Mouse (Mus musculus) WW6 (cell line): ENCODE measurements around the gene Ttc13.

Experiments used
- DNase-seq: peaks from one replicate; pipeline ENCODE4 v3.0.0-alpha.2; 2013; ENCODE audit warnings: low read depth, low spot score

Ttc13 gene

DNA sequence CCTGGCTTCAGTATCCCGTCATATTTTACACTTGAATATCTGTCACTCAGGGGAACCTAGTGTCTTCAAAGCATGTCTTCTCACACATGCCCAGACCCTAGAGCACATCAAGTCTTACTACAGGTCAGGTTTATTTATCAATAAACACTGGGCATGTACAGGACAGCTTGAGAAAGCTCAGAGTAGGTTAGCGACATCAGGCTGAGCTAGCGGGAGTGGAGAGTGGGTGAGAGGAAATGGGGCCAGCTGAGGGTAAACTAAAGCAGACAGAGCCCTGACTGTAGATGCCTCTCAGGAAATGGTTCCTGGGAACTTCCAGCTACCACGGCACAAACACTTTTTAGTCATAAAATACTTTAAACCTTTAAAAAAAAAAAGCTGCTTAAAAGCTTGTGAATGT lies 18.3 kb downstream of the Ttc13 start:
- DNase-seq: no peak

- no peak for DNase-seq
Observed at GRCm38 (mm10) chr8:124702183-124702582, 19.6 kb downstream of the Ttc13 start.

DNA sequence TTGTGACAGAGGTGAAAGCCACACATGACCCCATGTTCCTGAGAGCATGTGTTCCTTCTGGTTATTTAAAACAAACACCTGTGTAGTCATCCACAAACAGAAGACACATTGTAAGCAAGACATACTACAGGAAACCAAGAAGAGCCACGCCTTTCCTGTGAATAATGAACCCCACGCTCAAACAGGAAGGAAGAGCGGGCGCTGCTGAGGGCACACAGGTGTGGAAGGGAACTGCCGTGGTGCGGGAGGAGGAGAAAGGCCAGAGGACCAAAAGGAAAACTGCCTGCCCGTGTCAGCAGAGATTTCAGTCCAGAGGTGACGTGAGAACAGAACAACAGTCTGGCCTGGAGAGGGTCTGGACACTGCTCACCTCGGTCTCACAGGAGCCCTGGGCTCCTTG lies 20.8 kb downstream of the Ttc13 start:
- DNase-seq: no peak

- DNase-seq: no peak
Observed at GRCm38 (mm10) chr8:124700271-124700670, 21.5 kb downstream of the Ttc13 start.

DNA sequence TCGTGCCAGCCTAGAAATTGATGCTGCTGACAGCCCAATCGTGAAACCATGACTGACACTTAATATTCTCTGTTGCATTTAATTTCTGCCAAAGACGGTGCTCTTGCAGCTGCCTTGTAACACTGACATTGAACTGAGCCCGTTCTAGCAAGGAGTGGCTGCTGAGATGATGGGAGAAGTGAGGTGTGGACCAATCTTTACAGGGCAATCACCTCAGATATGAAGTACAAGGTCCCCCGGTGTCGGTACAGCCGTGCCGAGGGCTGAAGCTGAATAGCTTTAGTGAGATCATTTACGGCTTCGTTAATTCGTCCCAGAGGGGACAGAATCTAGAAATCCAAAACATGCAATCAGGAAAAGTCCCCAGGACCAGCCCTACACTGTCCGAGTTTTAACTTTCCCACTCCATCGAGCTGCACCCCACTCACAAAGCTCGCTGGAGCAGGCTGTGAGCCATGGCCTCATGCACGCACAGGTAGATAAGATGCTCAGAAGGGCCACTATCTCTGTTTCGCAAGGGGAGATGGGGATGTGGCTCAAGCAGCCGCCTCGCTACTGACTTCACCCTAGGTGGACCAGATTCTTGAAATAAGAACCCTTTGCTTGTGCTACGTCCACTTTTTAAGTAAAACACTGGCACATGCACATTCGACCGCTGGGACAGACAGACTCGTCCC lies 26.2 kb downstream of the Ttc13 start:
- no peak for DNase-seq

DNA sequence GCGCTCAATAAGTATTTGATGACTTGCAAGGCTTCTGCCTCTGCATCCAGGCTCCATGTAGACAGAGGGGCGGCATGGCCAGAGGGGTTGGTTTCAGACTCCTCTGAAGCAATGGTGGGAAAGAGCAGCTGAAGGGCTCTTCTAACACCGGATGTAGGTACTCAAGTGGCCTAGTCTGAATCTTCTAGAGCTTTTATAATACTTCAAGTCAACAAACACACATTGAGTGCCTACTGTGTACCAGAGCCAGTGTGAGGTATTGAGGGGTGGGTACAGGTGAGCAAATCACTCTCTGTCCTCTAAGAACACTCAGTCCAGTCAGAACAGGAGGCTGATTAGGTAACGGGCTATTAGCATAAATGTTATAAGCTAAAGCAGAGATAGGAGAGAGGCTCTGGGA lies 30.1 kb downstream of the Ttc13 start:
- DNase-seq: no peak

DNA sequence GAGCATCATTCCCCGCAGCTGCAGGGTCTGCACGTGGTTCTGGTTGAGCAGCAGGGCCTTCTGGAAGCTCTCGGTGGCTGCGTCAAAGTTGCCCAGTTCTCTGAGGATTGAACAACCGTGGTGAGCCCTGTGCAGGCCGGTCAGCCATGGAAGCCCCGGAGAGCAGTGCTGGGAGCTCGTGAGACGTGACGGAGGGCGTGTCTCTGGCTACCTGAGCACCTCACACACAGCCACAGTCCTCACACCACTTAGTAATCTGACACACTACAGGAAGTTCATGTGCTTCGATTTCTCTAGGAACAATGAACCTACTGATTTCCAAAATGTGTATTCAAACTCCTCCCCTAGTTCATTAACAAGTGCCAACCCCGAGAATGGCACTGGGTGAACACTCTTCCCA lies 32.9 kb downstream of the Ttc13 start:
- no peak for DNase-seq

- no peak for DNase-seq
Observed at GRCm38 (mm10) chr8:124682218-124682617, 39.6 kb downstream of the Ttc13 start.

GRCm38 (mm10) chr8:124681792-124682157 lies 40.0 kb downstream of the Ttc13 start:
- no peak for DNase-seq

DNA sequence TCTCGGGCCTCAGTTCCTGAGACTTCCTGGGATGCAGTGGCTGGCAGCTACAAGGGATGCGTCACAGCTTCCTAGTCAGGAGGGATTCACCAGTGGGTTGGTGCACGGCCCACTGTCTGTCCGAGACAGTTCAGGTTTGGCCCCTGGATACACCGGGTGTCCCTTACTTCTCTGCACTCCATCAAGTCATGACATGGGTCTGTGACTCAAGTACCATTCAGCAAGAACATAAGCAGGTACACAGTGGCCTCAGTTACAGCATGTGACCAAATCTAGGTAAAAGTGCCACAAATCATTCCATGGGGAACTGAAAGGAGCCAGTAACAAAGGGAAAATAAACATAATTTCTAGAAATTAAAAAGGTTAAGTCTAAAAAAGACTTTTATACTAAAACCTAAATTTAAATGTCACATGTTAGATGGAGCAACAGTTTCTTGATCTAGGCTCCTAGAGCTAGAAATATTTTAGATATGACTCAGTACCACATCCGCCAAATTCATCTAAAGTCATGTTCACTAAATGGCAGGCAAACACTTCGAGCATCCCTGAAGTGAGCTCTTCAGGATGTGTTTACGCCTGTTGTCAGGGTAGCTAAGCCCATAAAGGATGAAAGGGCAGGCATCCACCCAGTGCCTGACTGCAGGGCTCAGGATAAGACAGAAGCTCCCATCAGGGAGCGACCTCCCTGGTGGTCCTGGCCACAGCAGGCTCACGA lies 40.5 kb downstream of the Ttc13 start:
- DNase-seq: no peak

DNA sequence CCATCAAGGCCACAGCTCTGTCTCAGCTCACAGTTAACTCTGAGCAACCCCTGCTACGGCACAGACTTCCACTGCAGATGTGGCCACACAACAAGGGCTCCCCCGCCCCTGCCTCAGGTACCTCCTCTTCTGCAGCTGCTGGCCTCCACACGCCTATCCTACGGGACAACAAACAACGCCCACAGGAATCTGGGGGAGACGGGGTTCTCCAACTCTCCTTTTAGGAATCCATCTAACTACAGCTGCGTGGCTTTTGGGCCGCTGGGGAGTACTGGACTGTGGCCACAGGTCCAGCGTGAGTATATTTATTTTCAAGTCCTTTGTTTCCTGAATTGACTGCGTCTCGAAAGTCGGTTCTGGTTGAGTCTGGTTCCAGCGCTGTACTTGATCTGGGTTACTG lies 43.5 kb downstream of the Ttc13 start:
- DNase-seq: no peak

DNA sequence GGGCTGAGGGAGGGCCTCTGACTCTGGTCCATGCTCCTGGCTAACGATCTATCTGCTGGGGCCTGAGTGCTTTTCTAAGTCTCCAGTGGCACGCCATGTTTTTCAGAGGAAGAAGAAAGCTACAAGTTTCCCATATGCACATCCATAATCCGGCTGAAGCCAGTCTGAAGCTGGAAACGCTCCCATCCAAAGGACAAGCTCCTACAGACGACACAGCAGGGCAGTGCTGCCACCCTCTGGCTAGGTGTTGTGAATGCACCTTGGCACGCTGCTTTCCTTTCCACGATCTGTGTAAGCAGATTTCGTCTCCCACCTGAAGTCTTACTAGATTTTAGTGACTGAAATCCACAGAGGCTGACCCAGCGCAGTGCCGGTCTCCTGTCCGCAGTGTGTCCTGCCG lies 44.3 kb downstream of the Ttc13 start:
- DNase-seq: peak; percentile 76

DNA sequence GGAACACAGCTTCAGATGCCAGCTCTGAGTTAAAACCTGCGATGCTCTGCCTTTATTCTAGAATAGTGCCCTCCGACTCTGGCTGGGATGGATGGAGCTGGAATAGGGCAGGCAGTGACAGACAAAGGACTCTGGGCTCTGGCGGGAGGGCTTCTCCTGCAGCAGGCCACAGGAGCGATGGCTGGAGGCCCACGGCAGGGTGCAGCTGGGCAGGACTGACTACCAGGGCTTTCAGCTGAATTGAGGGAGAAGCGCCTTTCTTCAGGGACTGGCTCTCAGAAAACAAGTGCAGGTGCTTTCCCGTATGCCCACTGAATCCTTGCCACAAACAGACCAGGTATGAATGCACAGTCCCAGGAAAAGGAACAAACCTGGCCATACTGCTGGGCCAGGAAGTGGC lies 44.7 kb downstream of the Ttc13 start:
- DNase-seq: no peak

- no peak for DNase-seq
Observed at GRCm38 (mm10) chr8:124676661-124677060, 45.1 kb downstream of the Ttc13 start.

GRCm38 (mm10) chr8:124672345-124672744 lies 49.4 kb downstream of the Ttc13 start:
- DNase-seq: no peak

- no peak for DNase-seq
Observed at GRCm38 (mm10) chr8:124668798-124669197, 53.0 kb downstream of the Ttc13 start.

DNA sequence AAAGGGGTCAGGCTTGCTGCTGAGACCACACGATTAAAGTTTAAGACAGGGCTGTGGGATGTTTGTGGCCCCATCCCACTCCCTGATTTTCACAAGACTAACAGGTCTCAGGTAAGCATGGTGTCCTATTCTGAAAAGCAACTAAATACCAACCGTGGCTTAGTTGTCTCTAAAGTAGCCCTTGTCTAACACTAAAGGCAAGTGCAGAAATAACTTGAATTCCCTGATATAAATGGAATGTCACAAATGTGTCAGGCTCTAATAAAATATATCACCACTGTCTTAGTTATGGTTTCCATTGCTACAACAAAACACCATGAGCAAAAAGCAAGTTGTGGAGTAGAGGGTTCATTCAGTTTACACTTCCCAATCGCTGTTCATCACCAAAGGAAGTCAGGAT lies 57.4 kb downstream of the Ttc13 start:
- no peak for DNase-seq

- no peak for DNase-seq
Observed at GRCm38 (mm10) chr8:124663874-124664230, 57.9 kb downstream of the Ttc13 start.

DNA sequence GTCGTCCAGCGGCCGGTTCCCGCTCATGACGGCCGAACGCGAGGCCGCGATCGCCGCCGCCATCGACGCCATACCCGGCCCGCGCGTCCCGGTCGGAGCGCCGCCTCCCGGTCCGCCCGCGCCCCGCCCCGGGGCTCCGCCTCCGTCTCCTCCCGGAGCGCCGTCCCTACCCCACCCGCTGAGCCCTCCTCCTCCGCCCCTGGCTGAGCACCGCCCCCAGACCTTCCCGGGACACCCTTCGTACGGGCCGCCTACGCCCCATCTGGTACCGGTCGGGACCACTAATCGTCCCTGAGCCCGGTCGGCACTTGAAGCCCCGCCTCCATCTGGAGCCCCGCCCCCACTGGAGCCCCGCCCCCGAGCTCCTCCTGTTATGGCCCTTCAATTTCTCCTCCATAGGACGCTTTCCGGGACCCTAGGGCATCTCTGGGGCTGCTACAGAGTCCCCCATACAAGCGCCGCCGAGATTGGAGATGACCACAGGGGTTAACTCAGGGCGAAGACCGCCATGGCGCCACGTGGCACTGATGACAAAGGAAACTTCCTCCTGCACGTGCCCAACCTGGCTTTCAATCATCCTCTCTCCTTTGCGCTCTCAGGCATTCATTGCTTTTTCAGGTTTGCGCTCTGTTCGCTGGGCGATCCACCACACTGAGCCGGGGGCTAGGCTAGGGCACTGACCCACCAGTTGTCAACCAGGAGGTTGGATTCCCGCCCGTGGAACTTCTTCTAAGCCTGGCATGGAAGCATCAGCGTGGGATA lies 58.5 kb downstream of the Ttc13 start, which contains the start of gene 2310022B05Rik:
Gene 2310022B05Rik, minus strand, starts transcription at position 258 of the 762 bp plus-strand sequence.
- DNase-seq: peak; percentile 49

DNA sequence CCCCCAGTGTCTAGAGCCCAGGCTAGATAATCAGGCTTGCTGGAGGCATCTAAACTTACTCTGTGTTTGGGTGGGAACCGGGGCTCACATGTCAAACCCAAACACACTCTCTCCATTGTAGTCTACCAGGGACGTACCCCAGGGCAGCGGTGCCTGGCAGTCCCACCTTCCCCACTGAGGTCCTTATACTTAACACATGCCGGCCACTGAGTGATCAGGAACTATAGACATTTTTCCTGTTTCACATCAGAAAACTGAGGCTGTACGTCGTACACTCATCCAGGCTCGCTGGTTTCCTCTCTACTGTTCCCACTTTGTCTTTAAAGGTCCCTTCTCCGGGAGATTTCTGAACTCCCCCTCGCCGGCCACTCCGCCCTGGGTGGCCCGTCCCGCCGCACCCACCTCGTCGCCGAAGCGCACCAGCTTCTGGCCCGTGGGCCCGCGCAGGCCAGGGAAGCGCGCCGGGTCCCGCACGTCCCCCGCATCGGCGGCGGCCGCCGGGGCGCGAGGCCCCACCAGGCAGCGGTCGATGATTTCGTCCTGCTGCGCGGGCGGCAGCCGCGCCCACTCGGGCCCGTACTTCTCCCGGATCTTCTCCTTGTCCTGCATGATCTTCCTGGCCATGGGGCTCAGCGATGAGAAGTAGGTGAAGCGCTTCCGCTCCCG lies 59.2 kb downstream of the Ttc13 start:
- DNase-seq: no peak

DNA sequence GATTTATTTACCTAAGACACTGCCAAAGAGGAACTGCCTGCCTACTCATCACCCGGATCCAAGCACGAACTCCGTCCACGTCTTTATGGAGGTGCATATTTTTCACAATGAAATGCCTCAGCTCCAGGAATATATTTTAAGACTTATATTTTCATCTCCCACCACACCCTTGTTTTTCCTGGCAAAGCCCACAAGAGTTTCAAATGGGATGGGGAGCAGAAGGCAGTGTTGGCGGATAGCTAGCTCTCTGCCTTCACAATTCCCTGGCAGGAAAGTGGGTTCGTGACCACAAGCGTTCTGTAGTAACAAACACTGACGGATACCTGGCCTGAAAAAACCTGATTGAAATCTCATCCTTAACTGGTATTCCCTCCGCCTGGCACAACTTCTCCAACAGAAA lies 60.0 kb downstream of the Ttc13 start:
- no peak for DNase-seq

GRCm38 (mm10) chr8:124658415-124658814 lies 63.4 kb downstream of the Ttc13 start:
- DNase-seq: no peak
